Mouse (Mus musculus) embryonic facial prominence, embryonic 15.5 days (tissue): Measurements from ENCODE around the gene Bcas1. TPM values are rescaled to one million over a fixed set of nuclear protein-coding genes. Genes with fewer than 3 reads are reported as not detected.
A peak's percentile ranks its signal among the peaks of the same experiment; 100 is the strongest.

Experiments
- ATAC-seq: fragments of 200-750 bp; cut with Nextera tagmentation; 2 replicates; pipeline ENCODE4 v1.8.0; 2017; ENCODE audit warnings: low read depth, moderate TSS enrichment; ENCODE audit not compliant: insufficient number of reproducible peaks, low FRiP score, low TSS enrichment
- H3K27ac ChIP-seq: fragments of 300-500 bp; sonication (generic); replicated peaks from 2 replicates; pipeline ENCODE4 v1.5.1; 2015; ENCODE audit warnings: mild to moderate bottlenecking, inconsistent platforms
- H3K27me3 ChIP-seq: fragments of 300-500 bp; sonication (generic); 2 replicates; pipeline ENCODE4 v1.6.1; 2015; ENCODE audit warnings: inconsistent platforms
- H3K36me3 ChIP-seq: fragments of 300-500 bp; sonication (generic); 2 replicates; pipeline ENCODE4 v1.6.1; 2015; ENCODE audit warnings: mild to moderate bottlenecking, inconsistent platforms
- H3K4me1 ChIP-seq: fragments of 300-500 bp; sonication (generic); 2 replicates; pipeline ENCODE4 v1.6.1; 2015; ENCODE audit warnings: inconsistent platforms
- H3K4me2 ChIP-seq: fragments of 300-500 bp; sonication (generic); replicated peaks from 2 replicates; pipeline ENCODE4 v1.6.1; 2015; ENCODE audit warnings: mild to moderate bottlenecking, inconsistent platforms
- H3K4me3 ChIP-seq: fragments of 300-500 bp; sonication (generic); replicated peaks from 2 replicates; pipeline ENCODE4 v1.5.1; 2015; ENCODE audit warnings: mild to moderate bottlenecking, inconsistent platforms
- H3K9ac ChIP-seq: fragments of 300-500 bp; sonication (generic); 2 replicates; pipeline ENCODE4 v1.6.1; 2015; ENCODE audit warnings: inconsistent platforms
- H3K9me3 ChIP-seq: fragments of 300-500 bp; sonication (generic); replicated peaks from 2 replicates; pipeline ENCODE4 v1.6.1; 2016; ENCODE audit warnings: inconsistent platforms
- WGBS: fragments of 180-500 bp; shearing (Covaris S2); methylation state at CpG from one replicate; pipeline ENCODE4 v1.1.7; 2015; 5-methylcytosine and 5-hydroxymethylcytosine counted together
- polyA plus RNA-seq: library from polyadenylated mRNA; unstranded; fragments of >200 nt; fragmentation: Nextera tagmentation; extraction: Ambion mirVana; gene quantifications from 2 replicates; pipeline ENCODE4 v1.2.1, GENCODE M21; 2015

Gene Bcas1
- polyA plus RNA-seq = 3.3 and 4.7 TPM in 2 replicates

DNA sequence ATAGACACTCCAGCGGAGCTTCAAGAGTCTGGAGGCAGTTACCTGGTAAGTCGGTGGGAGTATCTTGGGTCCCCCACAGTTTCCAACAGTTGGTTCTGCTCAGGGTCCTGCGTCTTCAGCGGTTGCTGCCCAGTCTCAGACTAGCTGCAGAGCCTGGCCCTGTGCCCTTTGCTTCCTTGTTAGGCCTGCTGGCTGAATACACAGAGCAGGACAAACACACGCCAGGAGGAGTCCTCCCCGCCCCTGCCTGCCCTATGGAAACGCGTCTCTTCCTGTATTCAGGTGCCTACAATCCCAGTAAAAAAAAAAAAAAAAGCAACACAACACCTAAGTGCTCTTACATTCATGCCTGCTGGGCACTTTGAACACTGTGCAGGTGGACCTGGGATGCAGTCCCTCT is at the start of gene Bcas1:
Bcas1 (minus strand) TSS at position 142 of the 400 bp plus-strand sequence.
- no peaks in the 10 kb centered on the region for H3K9me3 ChIP-seq
- no peak within 1 kb of the TSS for H3K4me3 ChIP-seq
- no peaks in the 10 kb centered on the region for H3K27me3 ChIP-seq
- WGBS = 73% methylated on average over 8 of the region's 8 CpGs
- no peak within 1 kb of the TSS for H3K4me2 ChIP-seq
- H3K27ac ChIP-seq = peak within 1 kb of the TSS; percentile 58; the same call in 1 of the 2 replicates
- ATAC-seq = no peak
- H3K9ac ChIP-seq = no peak within 1 kb of the TSS
- H3K36me3 ChIP-seq = no peaks in the 10 kb centered on the region
- peaks cover 11% of the 10 kb centered on the region for H3K4me1 ChIP-seq

DNA sequence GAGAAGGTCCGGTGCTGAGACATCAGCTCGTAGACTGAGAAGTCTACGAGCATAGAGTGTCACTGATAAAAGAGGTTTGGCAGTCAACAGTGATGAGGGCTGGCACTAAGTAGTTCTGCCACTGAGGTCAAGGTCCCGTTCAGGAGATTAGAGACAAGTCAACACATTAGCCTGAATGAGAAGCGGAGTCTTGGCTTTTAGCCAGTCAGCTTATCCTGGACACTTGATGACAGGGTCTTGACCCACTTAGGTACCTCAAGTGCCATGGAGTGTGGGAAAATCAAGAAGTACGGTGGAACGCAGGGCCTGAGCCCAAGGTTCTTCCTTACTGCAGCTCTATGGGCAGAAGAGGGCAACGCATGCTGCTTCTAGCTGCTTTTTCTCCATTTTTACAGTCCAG is 49.0 kb upstream of the Bcas1 start:
- Histone ChIP-seq H3K9ac (no peak overlapping the region), H3K4me2 (no peak overlapping the region), H3K9me3 (no peaks in the 10 kb centered on the region), H3K27ac (no peak overlapping the region), H3K4me3 (no peak overlapping the region), H3K4me1 (no peaks in the 10 kb centered on the region), H3K27me3 (no peaks in the 10 kb centered on the region), H3K36me3 (no peaks in the 10 kb centered on the region)
- no peak for ATAC-seq
- WGBS = 86% methylated on average over 8 of the region's 8 CpGs

- Histone ChIP-seq H3K4me2 (no peak overlapping the region), H3K27me3 (no peaks in the 10 kb centered on the region), H3K9me3 (no peaks in the 10 kb centered on the region), H3K4me1 (no peaks in the 10 kb centered on the region), H3K27ac (no peak overlapping the region), H3K4me3 (no peak overlapping the region), H3K9ac (no peak overlapping the region), H3K36me3 (no peaks in the 10 kb centered on the region)
- 85% methylated on average over 11 of the region's 11 CpGs for WGBS
- ATAC-seq = no peak
Measured at GRCm38 (mm10) chr2:170476215-170476614, 48.6 kb upstream of the Bcas1 start.

GRCm38 (mm10) chr2:170475164-170475563 is 47.5 kb upstream of the Bcas1 start:
- no peak for ATAC-seq
- Histone ChIP-seq H3K9ac (no peak overlapping the region), H3K9me3 (no peaks in the 10 kb centered on the region), H3K27ac (no peak overlapping the region), H3K27me3 (no peaks in the 10 kb centered on the region), H3K4me3 (no peak overlapping the region), H3K4me2 (no peak overlapping the region), H3K4me1 (no peaks in the 10 kb centered on the region), H3K36me3 (no peaks in the 10 kb centered on the region)
- WGBS = 69% methylated on average over 3 of the region's 3 CpGs

DNA sequence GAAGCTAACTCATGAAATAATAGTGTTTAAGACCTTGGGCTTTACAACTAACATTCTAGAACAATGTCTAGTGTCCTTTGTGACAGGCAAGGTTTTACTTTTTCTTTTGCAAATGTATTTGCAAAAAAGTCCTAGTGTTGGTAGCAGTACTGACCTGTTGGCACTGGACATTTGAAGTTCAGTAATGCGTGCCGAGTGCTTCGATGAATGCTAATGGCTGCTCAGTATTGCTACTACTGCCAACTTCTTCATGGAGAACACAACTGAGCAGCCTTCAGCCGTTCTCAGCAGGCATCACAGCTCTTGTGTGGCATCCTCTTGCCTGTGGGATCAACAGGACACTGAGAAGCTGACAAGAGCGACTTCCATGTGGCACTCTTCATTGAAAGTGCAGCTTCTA is 46.5 kb upstream of the Bcas1 start:
- ATAC-seq = no peak

GRCm38 (mm10) chr2:170470591-170470990 is 42.9 kb upstream of the Bcas1 start:
- no peaks in the 10 kb centered on the region for H3K36me3 ChIP-seq
- H3K9me3 ChIP-seq = no peaks in the 10 kb centered on the region
- 76% methylated on average over 5 of the region's 5 CpGs for WGBS
- H3K4me3 ChIP-seq = no peak overlapping the region
- H3K4me1 ChIP-seq = no peaks in the 10 kb centered on the region
- no peak overlapping the region for H3K9ac ChIP-seq
- peaks cover 5% of the 10 kb centered on the region; the same call in 1 of the 2 replicates for H3K27me3 ChIP-seq
- ATAC-seq = no peak
- no peak overlapping the region for H3K27ac ChIP-seq
- H3K4me2 ChIP-seq = no peak overlapping the region

More for the DNA sequence above, 46.5 kb upstream of the Bcas1 start:
- Histone ChIP-seq H3K9ac (no peak overlapping the region), H3K4me1 (no peaks in the 10 kb centered on the region), H3K9me3 (no peaks in the 10 kb centered on the region), H3K4me3 (no peak overlapping the region), H3K27ac (no peak overlapping the region), H3K36me3 (no peaks in the 10 kb centered on the region), H3K27me3 (peaks cover 5% of the 10 kb centered on the region; the same call in 1 of the 2 replicates), H3K4me2 (no peak overlapping the region)
- 91% methylated on average over 5 of the region's 5 CpGs for WGBS

- no peak; the same call in 1 of the 2 replicates for ATAC-seq
- no peaks in the 10 kb centered on the region for H3K36me3 ChIP-seq
- WGBS = 9% methylated on average over 10 of the region's 10 CpGs
- no peaks in the 10 kb centered on the region for H3K9me3 ChIP-seq
- no peaks in the 10 kb centered on the region for H3K4me1 ChIP-seq
- H3K27ac ChIP-seq = no peak overlapping the region
- H3K27me3 ChIP-seq = peaks cover 5% of the 10 kb centered on the region; the same call in 1 of the 2 replicates
- no peak overlapping the region for H3K4me3 ChIP-seq
- no peak overlapping the region for H3K4me2 ChIP-seq
- no peak overlapping the region for H3K9ac ChIP-seq
Measured at GRCm38 (mm10) chr2:170469616-170470308, 42.1 kb upstream of the Bcas1 start.

DNA sequence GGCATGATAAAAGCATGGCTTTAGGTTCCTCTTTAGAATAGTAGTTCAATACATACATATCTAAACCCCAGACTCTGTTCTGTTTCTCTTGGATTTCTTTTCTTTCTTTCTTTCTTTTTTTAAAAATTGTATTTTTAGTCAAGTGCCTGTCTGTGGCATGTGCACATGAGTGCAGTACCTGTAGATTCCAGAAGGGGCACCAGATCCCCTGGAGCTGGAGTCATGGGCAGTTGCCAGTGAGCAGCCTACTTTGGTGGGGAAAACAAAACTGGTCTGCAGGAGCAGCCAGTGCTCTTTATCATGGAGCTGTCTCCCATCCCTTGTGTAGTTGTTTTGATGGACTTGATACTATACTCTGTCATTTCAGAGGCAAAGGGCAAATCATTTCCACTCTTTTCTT is 40.4 kb upstream of the Bcas1 start:
- Histone ChIP-seq H3K4me2 (no peak overlapping the region), H3K9me3 (no peaks in the 10 kb centered on the region), H3K27ac (no peak overlapping the region), H3K9ac (no peak overlapping the region), H3K4me1 (no peaks in the 10 kb centered on the region), H3K4me3 (no peak overlapping the region), H3K27me3 (peaks cover 5% of the 10 kb centered on the region; the same call in 1 of the 2 replicates), H3K36me3 (no peaks in the 10 kb centered on the region)
- ATAC-seq = no peak

- Histone ChIP-seq H3K4me1 (no peaks in the 10 kb centered on the region), H3K36me3 (no peaks in the 10 kb centered on the region), H3K27me3 (peaks cover 5% of the 10 kb centered on the region; the same call in 1 of the 2 replicates), H3K9ac (no peak overlapping the region), H3K9me3 (no peaks in the 10 kb centered on the region), H3K4me3 (no peak overlapping the region), H3K4me2 (no peak overlapping the region), H3K27ac (no peak overlapping the region)
- 50% methylated on average over 2 of the region's 4 CpGs for WGBS
- ATAC-seq = no peak
Measured at GRCm38 (mm10) chr2:170464817-170465216, 37.2 kb upstream of the Bcas1 start.

GRCm38 (mm10) chr2:170461652-170462051 is 34.0 kb upstream of the Bcas1 start:
- Histone ChIP-seq H3K27me3 (0 out of 2 replicates have a peak, but pooled peaks cover 5% of the 10 kb centered on the region), H3K27ac (no peak overlapping the region), H3K4me1 (no peaks in the 10 kb centered on the region), H3K36me3 (no peaks in the 10 kb centered on the region), H3K4me2 (no peak overlapping the region), H3K9me3 (no peaks in the 10 kb centered on the region), H3K4me3 (no peak overlapping the region), H3K9ac (no peak overlapping the region)
- no peak for ATAC-seq
- 56% methylated on average over 7 of the region's 7 CpGs for WGBS

DNA sequence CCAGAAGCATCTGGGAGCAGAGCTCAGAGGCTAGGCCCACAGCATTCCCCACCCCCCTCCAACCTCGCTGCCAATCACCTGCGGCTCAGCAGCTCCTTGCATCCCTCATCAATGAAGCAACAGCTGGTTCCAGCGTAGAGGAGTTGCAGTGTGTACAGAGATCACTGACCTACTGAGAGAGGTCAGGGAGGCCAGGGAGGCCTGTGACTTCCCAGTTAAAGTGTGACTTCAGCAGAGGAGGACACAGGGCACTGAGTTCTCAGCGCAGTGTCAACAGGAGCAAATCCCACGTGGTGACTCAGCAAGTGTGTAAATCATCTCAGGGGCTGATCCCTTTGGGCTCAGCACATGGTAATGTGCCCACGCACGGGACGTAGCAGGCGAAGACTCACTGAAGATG is 32.2 kb upstream of the Bcas1 start:
- Histone ChIP-seq H3K9me3 (no peaks in the 10 kb centered on the region), H3K4me3 (no peak overlapping the region), H3K4me1 (no peaks in the 10 kb centered on the region), H3K4me2 (no peak overlapping the region), H3K27me3 (0 out of 2 replicates have a peak, but pooled peaks cover 5% of the 10 kb centered on the region), H3K9ac (no peak overlapping the region), H3K36me3 (no peaks in the 10 kb centered on the region), H3K27ac (no peak overlapping the region)
- 37% methylated on average over 9 of the region's 9 CpGs for WGBS
- ATAC-seq = no peak

DNA sequence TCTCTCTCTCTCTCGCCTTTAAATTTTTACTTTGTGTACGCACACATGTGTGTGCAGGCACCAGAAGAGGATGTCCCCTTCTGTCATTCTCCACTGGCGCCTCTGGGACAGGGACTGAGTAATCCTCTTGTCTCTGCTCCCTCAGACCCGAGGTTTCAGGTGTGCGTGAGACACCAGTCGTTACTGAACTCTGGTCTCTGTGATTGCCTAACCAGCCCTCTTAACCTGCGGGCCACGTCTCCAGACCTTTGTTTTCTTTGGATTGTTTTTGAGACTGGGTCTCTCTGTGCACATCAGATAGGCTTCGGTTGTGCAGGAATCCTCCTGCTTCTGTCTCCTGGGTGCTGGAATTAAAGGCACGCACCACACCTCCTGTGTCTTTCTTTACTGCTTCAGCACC is 31.5 kb upstream of the Bcas1 start:
- H3K9me3 ChIP-seq = no peaks in the 10 kb centered on the region
- no peaks in the 10 kb centered on the region for H3K4me1 ChIP-seq
- ATAC-seq = no peak
- H3K4me2 ChIP-seq = no peak overlapping the region
- WGBS = 54% methylated on average over 10 of the region's 10 CpGs
- H3K27ac ChIP-seq = no peak overlapping the region
- H3K36me3 ChIP-seq = no peaks in the 10 kb centered on the region
- no peak overlapping the region for H3K4me3 ChIP-seq
- H3K27me3 ChIP-seq = 0 out of 2 replicates have a peak, but pooled peaks cover 5% of the 10 kb centered on the region
- H3K9ac ChIP-seq = no peak overlapping the region
